Mouse (Mus musculus) CD4-positive, CD25-positive, alpha-beta regulatory T cell, adult 4 months (primary cell): ENCODE data around the gene Igsf3. TPM values are rescaled to one million over a fixed set of nuclear protein-coding genes. Genes with fewer than 3 reads are reported as not detected.

Source experiments
- ATAC-seq: one replicate; pipeline ENCODE4 v1.8.0; 2017
- polyA plus RNA-seq, 2 experiments: library from polyadenylated mRNA; unstranded; fragments of 100-300 nt; shearing (Covaris generic); gene quantifications; one replicate each; pipeline ENCODE4 v1.2.1; 2017

Igsf3 gene
- polyA plus RNA-seq, 2 experiments from 2014 or later = 3.7 to 4.4 TPM

DNA sequence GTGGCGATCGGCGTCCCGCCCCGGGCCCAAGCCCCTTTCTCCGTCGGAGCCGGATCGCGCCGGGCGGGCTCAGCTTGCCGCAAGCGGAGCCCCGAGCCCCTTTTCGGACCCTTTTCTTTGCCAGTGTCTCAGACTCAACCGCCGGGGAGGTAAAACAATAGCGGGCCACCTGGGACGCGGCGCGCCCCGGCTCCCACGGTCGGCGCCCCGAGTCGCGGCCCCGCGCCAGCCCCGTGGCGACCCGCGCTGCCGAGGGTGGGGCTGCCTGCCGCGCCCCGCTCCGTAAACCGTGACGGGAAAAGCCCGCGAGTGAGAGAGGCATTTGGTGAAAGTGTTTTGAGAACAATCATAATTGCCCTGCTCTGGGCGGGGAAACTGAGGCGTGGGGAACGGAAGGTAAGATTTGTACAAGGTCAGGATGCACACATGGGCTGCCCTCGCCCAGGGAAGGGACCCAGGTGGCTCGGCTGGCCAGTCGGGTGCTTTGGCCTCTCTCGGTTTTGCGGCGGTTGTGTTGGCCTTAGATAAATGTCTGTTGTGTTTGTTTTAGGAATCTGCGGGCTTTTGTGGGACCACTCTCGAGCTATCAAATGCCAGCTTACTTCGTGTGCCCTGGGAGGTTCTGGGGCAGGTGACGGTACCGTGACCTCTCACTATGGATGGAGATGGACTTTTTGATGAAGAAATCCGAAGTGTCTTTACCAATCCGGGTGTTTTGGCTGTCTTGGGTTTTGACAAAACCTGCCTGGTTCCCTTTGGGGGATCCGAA is 557 bp downstream of the Igsf3 start:
- ATAC-seq = peak; percentile 49

DNA sequence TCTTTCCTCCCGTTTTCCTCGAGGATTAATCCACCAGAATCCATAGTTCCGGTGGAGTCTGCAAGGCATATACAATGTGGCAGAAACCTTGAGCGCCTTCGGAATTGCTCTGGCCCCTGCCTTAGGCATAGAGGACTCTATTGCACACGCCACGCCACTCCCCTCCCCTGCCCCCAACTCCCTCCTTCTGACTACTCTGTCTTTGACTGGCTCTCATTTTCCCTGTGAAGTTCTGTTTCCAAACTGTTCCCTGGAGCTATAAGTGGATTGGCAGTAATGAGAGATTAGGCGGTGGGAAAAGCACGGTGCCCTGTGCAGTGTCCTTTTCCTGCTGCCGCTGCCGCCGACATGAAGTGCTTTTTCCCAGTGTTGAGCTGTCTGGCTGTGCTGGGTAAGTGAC is 1.2 kb downstream of the Igsf3 start:
- ATAC-seq = no peak

DNA sequence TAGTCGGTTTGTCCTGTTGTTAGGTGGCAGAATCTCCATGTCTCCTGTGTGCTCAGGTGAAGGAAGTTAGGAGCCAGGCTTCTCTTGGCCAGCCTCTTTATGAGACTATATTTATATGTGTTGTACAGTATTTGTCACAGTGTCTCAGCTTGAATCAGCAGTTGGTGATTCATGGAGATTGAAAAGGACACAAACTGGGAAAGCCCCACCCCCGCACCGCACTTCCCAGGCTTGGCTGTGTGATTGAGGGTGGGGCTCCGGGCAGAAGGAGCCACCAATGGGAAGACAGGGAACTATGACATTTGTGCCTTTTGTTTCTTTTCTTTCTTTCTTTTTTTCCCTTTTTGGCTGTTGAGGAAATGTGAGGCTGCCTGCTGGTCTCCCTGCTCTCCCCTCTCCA is 2.9 kb downstream of the Igsf3 start:
- no peak for ATAC-seq

DNA sequence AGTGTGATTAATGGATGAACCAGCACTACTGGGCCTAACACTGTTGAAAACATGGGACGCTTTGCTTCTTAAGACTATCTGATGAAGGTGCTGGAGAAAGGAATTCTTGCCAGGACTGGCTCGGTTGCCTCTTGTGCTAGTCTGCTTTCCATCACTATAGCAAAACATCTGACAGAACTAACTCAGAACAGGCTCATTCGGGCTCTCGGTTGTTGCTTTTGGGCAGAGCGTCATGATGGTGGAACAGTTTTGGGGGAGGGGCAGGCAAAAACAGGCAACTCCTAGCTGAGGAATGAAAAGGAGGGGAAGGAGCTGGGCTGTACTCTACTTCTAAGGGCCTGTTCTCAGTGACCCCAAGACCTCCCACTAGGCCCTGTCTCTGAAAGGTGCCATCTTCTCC is 4.8 kb downstream of the Igsf3 start:
- ATAC-seq = no peak

DNA sequence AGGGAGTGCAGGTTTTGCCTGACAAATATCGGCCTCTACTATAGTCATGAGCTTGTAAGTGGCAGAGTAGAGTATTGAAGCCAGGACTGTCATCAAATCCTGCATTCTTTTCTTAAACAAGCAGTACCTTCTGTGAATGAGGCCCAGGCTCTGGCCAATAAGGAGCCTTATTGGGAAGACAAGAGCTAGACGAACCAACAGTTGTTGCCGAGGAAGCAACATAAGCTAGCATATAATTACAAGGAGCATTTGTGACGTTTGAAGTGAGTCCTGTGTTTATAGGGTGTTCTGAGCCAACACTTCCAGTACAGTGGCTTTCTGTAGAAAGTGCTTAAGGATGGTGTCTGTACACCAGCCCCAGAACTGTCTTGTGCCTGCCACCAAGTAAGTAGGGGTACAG is 5.9 kb downstream of the Igsf3 start:
- ATAC-seq = no peak

DNA sequence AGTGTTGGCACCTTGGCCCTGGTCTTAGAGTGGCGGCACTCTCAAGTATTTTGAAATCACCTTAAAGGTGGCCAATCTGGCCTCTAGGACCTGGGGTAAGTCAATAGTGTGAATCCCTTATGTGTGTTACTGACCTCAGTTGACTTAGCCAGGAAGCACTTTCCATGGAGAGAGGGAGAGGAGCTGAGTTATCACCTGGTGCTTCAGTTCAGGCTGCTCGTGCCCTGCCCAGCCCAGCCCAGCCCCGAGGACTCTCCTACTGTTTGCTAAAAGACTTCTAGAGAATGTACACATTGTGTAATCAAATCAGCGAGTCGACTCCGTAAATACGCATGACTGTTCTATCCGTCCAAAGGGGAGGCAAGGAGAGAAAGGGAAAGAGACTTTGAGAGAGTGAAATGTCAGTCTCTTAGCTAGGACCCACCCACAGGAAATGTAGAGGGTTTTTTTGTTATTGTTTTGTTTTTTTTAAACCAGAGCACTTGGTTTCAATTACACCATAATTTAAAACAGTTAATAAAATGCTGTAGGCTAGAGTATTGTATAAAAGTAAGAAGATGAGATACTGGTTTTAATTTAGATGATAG is 9.6 kb downstream of the Igsf3 start:
- ATAC-seq = peak; percentile 78

DNA sequence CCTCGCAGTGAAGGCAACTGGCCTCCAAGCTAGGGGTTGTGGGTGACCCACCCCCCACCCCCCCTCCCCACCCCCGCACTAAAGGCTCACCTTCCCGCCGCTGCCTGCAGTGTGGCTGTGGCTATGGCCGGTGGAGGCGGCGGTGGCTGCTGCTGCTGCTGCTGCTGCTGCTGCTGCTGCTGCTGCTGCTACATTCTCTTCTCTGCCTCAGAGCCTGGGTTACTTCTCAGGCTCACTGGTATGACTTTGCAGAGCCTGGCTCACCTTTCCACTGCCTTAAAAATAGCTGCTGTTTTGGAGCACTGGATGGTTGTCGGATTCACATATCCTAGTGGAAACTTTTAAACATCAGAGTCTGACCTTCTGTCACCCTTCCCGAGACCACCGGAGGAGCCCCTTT is 11.0 kb downstream of the Igsf3 start:
- no peak for ATAC-seq

DNA sequence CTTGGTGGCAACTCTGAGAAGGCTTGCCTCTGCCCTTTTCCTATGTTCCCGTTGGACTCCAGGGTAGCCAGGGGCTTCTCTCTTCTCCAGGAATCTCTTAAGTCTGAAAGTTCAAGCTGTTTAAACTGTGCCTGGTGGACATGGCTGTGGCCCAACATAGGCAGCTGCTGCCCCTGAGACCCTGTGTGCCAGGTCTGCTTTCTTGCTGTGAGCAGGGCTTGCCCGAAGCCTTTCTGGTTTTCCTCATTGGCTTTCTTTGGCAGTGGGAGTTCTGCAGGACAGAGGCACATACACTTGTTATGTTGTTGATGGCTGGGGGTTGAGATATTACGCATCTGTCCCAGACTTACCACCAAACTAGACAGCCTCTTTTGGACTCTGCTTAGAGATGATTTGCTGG is 12.7 kb downstream of the Igsf3 start:
- no peak for ATAC-seq

DNA sequence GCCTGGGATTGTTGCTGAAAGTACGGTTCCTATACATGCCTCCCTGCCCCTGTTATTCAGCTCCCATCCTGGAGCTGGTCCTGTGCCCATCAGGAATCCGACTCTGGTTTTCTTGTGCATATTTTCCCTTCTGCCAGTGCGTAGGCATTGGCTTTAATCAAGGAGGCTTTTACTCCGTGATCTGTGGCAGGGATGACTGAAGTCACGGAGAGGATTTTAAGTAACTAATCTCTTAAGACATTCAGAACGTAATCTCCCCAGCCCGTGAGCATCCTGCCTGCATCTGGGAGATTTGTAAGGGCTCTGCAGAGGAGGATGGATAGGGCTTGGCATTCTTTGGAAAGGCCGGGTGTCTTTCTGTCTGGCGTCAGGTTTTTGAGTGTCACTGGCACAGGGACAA is 13.6 kb downstream of the Igsf3 start:
- no peak for ATAC-seq

DNA sequence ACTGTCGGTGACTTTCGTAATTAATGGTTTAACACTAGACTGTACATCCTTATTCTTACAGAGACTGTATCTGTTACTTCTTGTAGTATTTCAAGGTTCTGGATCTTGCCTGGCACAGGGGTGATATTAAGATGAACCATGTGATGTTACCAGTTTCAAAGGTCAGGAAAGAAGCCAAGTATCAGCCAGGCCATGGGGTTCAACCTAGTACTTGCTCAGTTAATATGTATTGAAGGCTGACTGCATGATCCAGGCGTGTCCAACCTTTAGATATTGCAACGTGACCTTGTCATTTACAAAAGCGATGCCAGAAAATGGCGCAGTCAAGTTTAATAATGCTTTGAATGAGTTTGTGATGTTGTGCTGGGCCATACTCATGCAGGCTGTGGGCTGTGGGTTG is 15.1 kb downstream of the Igsf3 start:
- no peak for ATAC-seq

DNA sequence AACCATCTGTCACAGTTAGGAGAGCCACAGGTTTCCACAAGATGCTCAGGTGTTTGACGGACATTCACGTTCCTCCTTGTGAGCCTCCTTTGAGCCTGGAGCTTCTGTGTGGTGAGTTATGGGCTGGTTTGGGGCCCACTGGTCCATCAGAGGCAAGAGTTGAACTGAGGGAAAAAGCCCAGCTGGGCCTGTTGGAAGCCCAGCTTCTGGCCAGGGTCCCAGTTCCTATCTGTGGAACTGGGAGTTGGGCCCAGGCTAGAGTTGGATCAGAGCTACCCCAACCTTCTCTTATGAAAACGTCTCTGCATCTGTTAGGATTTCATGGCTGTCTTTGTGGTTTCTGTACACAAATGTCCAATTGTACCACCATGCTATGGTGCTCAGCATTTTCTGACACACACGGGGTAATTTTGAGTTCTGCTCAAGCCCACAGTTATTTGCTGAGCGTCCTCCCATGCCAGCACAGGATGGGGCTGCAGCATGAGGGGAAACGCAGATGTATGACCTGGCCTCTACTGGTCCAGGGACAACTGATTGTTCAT is 16.3 kb downstream of the Igsf3 start:
- no peak for ATAC-seq

DNA sequence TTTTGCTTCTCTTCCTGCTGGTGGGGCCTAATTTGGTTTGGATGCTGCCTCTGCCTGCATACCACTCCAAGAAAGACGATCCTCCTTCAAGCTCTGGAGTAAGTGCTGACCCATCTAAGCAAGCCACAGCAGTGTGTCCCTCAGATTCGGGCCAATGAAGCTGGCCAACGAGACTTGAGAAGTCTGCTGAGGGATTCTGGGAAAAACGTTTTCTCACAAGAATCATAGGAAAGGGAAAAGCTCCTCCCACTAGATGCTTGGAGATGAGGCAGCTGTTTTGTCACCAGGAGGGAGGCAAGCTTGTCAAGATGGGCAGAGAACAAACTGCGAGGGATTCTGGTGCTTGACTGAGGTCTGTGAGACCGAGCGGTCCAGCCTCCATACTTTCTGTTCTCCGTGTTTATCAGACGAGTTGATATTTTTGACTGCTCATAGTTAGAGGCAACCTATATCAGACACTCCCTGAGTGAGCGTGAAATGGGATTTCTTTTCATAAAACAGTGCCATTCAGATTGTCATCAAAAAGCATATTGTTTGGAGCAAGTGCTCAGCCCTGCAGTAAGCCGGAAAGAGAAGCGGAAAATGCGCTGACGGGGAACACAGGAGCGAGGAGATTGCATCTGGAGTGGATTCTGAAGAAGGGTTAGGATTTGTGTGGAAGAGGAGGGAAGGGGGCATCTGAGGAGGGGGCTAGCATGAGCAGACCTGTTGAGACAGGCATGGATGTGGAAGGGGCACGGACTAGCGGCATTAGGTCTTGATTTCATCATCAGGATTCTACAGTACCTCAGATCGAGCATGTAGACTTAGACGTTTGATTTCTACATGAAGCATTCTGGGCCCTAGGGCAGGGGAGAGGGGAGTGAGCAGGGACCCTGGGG is 17.0 kb downstream of the Igsf3 start:
- ATAC-seq = no peak

DNA sequence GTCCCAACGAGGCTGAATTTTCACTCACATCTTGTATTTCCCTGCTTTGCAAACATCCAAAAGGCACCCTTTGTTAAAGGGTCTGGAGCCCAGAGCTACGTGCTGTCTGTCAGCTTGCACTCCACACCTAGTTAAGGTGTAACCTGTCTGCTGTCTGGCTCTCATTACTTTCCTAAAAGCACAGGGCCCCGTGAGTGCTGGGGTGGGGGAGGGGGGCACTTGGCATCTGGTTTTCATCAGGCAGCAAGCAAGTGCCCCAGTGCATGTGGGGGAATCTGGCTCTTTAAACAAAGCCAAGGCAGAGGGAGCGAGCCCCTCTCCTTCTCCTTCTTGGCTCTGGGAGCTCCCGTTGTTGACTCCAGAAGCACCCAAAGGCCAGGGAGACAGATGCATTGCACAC is 18.5 kb downstream of the Igsf3 start:
- ATAC-seq = no peak

DNA sequence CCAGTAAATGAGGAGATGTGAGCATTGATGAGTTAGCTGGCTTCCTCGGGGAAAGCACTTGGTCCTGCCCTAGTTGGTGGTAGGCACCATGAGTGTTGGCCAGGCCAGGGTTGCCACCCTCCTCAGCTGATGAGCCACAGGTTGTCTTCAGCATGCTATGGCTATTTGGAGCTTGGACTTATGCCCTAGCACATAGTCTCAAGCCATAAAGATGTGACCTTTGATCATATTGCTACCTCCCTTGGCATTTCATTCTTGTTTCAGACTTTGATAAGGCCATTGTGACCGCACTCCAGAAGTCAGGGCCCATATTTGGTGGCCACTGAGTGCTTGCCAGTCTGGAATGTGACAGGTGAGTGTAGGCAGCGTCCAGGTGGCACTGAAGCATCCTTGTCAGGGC is 19.2 kb downstream of the Igsf3 start:
- no peak for ATAC-seq

DNA sequence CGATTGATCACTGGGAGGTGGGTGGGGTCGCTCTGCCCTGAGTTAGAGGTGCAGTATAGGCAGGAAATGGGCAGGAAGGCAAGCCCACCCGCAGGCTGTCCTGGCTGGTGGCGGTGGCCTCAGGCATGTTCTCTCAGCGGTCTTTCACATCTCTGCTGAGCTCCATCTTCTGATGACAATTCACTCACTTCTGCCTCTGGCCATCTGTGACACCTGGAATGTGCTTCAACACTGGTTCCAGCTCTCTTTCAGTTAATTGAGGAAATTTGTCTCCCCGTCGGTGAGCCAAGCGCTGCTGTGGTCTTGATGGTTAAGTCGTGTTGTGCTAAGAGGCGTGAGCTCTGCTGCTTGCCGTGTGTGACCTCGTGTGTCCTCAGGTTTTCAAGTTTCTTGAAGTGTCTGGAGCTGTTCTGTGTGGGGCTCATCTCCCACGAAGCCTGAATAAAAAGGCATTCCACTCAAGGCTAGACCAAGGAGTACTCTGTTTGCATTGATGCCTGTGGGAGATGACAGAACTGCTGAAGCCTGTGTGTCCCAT is 19.9 kb downstream of the Igsf3 start:
- ATAC-seq = no peak

DNA sequence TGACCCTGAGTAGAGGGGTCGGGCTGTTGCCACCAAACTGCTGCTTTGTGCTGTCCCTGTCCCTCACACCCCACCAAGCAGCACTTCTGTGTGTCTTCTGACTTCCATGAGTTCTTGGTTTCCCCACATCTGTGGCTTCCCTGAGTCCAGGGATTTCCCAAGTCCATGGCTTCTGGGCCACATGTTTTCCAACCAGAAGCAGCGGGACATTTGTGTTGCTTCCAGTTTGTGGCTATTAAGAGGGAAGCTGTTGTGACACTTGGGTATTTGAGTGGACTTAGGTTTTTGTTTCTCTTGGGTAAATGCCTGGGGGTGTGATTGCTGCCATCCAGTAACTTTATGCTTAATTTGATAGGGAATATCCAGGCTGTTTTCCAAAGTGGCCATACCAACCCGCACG is 20.5 kb downstream of the Igsf3 start:
- no peak for ATAC-seq

DNA sequence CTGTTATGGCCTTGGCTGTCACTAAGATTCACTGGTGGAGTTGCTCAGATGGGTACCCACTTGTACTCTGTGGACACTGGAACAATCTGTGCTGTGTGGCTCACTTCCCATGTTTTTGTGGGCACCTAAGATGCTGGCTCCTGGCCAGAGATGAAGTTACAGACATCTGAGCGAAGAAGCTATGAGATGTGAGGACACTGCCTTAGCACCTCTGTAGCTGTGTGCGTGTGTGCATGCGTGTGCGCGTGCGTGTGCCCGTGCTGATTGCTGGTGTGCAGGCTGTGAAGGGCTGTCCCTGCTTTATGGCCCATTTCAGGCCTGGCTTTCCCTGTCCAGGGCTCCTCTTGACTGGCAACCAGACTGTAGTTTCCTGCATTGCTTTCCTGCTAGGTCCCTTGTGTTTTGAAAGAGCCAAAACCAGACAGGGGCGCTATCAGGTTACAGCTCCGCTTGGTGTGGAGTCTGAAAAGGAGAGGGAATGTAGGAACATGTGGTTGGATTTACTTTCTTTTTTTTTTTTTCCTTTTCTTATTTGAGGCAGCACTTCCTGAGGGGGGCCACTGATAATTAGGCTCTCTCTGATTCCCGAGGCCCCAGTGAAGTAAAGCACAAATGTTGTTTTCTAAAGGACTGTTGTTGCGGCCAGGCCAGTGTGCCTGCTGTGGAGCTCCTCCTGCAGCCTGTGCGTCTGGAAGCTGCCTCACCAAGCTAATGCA is 21.3 kb downstream of the Igsf3 start:
- no peak for ATAC-seq

DNA sequence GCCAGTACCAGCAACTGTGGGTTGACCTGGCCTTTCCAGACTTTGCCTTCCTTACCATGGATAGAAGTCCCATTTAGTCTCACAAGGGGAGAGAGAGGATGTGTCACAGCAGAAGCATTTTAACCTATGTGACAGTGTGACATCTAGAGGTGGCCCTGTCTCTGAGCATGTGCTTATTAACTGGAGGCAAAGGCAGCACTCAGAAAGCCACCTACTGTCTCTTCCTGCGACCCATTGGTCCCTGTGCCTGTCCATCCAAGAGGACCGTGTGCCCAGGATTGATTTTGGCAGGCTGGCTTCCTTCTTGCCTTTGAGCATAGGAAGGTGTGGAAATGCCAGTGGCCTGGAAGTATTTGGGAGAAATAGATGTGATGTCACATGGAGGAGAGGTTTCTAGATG is 22.0 kb downstream of the Igsf3 start:
- ATAC-seq = no peak

DNA sequence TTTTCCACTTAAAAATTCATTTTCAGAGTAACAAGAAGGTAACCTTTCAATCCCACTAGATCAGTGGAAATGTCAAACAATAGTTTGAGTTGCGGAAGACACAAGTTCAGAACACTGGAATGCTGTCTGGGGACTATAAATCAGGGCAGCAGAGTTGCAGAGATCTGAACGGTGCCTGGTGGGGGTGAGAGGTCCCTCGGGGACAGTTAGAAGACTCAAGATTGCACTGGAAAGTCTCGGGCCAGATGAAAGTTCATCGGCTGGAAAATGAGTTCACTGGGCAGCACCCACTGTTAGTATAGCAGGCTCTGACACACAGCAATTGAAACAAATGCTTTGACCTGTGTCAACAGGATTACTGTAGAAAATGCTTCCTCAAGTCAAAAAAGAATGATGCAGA is 24.6 kb downstream of the Igsf3 start:
- ATAC-seq = no peak

DNA sequence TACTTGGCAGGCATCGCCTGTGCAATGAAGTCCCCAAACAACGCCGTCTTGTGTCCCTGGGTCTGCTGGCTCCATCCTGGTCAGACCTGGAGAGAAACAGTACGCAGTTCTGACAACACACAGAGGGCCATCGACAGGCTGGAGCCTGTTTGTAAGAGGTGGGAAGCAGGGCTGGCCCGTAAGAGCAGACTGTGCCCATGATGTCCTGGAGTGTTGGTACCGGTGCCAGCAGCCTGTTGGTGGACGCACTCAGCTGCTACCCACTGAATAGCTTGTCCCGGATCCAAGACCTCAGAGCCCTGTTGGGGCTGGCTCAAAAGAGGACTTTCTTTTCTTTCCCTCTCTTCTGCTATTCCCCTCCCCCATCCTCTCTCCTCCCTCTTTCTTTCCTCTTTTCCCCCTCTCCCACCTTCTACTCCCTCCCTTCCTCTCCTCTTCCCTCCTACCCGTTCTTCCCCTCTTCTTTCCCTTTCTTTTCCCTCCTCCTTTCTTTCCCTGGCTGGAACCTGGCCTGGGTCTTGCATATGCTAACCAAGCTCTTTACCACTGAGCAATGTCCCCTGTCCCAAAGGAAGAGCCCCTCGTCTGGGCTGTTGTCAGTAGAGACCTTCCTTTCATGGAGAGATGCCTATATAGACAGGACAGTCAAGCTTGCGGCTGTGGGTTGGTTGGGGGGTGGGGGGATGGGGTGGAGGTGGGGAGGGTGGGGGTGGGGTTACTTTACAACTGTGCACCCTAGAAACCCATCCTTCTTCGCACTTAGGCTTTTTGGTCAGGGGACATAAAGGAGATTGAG is 27.9 kb downstream of the Igsf3 start:
- no peak for ATAC-seq

DNA sequence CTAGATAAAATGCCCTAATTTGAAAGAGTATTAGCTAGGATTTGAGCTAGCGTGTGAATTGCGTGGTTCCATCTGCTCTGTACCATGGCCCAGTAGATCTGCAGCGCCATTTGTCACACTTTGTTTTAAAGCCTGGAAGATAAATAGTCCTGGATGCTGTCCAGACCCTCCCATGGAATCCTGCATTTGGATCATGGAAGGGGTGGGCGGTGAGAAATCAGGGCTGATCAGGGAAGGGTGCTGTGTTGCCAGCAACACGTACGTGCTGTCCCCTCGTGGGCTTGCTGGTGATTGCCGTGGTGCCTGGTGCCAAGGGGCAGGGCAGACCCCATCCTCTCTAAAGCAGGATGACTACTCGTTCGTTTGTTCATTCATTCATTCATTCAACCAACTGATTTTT is 28.6 kb downstream of the Igsf3 start:
- ATAC-seq = no peak

DNA sequence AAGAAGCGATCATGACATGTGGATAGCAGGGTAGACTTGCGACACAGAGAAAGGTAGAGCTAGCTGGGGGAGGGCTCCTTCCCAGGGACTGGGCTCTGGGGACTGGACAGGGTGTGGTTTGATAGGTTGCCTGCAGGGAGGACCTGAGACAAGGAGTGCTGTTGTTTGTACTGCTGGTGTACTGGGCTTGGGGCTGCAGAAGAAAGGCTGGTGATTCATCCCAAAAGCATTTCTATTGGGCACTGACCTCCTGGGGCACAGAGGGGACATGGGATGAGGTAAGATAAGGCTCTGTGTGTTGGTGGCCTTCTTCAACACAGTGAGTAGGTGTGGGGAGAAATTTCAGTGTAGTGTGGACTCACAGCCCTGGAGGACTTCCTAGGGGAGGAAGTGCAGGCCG is 29.2 kb downstream of the Igsf3 start:
- no peak for ATAC-seq
